Mouse (Mus musculus): Measurements from ENCODE around the gene Myg1.

The Myg1 gene

GRCm38 (mm10) chr15:102381575-102381974, 50.1 kb downstream of the Myg1 start:
- in situ Hi-C loops (cut with MboI, MseI): loop anchor here (25.0 kb wide), 1 partner anchor 1094 kb away; the partner anchor contains the start of genes 6030408B16Rik and Atg101

DNA sequence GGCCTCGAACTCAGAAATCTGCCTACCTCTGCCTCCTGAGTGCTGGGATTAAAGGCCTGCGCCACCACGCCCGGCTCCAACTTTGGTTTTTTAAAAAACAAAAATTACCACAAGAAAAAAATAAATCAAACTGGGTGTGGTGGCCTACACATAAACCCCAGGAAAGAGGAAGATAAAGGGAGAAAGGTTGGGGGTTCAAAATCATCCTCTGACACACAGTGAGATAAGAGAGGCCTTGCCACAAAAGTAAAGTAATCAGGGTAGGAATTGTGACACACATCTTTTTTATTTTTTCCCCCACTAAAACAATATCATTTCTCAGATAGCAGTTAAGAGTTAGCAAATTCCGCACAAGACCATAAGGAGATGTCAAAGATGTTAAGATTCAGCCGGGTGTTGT, 52.2 kb downstream of the Myg1 start:
- in situ Hi-C loops (cut with MboI, MseI): loop anchor here (25.0 kb wide), 1 partner anchor 1096 kb away; the partner anchor contains the start of genes 6030408B16Rik and Atg101

GRCm38 (mm10) chr15:102386640-102387039, 55.1 kb downstream of the Myg1 start:
- in situ Hi-C loops (cut with MboI, MseI): loop anchor here (25.0 kb wide), 1 partner anchor 1099 kb away; the partner anchor contains the start of genes 6030408B16Rik and Atg101

Measured in regulatory T cell (primary cell).